Mouse (Mus musculus) testis, postnatal 10 days (tissue): ENCODE measurements around the gene Dgka.

Source experiments
- DNase-seq: peaks from one replicate; pipeline ENCODE4 v3.0.0; 2021; ENCODE audit warnings: low spot score

Dgka gene

DNA sequence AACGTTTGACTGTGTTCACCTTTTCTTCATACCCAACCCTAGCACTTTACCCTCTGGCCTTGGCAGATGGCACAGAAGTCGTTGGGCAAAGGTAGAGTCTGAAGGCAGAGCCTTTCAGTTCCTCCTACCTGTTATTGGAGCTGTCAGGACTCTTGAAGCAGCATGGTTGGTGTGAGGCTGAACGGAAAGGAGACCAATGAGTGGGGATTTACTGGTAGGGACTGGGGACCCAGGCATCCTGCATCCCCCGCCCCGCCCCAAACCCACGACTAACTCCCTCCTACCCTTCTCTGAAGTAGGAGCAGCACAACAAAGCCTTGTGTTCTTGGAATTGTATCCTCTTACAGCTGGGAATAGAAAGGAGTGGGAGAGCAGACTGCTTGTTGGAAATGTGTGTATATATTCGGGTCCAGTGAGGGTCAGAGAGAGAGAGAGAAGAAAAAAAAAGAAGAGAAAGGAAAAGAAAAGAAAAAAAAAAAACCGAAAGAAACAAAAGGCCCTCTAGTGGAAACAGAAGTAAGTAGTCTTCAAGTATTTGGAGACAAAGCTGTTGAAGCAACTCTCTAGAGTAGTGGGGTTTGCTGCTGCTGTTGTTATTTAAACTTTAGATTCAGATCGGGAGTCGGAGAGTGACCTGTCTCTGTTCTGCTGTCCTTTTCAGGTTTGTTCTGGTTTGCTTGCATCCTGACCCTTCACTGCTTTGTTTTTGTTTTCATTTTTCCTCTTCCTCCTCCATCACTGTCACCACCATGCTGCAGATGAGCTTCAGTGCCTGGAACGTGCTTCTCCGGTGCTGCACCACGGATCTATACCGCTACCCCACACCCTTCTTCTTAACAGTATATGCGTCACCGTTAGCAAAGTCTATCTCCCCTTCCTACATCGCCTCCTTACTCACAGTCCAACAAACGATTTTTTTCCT lies at the start of gene Dgka:
Gene Dgka (minus strand): TSS at position 176 of the 922 bp plus-strand sequence.
- DNase-seq, result peak; percentile 56

- DNase-seq, result no peak
These were observed 49.7 kb upstream of the Dgka start for GRCm38 (mm10) chr10:128794391-128794790.

DNA sequence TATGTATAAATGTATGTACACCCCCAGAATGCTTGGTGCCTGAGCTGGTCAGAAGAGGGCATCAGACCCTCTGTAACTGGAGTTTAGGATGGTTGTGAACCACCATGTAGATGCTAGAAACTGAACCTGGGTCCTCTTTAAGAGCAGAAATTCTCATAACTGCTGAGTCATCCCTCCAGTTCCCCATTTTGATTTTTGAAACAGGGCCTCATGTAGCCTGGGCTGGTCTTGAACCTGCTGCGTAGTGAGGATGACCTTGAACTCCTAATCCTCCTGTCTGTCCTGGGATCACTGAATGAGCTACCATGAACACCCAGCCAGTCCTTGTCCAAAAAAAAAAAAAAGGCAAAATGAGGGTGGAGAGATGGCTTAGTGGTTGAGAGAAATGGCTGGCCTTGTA lies 48.6 kb upstream of the Dgka start:
- DNase-seq, result no peak

DNA sequence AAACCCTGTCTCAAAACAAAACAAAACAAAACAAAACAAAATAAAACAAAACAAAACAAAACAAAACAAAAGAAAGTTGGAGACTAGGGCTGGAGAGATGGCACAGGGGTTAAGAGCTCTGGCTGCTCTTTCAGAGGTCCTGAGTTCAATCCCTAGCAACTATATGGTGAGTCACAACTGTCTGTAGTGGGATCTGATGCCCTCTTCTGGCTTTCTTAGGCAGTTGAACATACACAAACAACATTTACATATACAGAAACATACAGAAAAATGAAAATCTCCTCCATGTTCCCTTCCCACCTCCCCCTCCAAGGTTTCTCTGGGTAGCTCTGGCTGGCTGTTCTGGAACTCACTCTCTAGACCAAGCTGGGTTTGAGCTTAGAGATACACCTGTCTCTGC lies 47.4 kb upstream of the Dgka start:
- DNase-seq, result no peak

DNA sequence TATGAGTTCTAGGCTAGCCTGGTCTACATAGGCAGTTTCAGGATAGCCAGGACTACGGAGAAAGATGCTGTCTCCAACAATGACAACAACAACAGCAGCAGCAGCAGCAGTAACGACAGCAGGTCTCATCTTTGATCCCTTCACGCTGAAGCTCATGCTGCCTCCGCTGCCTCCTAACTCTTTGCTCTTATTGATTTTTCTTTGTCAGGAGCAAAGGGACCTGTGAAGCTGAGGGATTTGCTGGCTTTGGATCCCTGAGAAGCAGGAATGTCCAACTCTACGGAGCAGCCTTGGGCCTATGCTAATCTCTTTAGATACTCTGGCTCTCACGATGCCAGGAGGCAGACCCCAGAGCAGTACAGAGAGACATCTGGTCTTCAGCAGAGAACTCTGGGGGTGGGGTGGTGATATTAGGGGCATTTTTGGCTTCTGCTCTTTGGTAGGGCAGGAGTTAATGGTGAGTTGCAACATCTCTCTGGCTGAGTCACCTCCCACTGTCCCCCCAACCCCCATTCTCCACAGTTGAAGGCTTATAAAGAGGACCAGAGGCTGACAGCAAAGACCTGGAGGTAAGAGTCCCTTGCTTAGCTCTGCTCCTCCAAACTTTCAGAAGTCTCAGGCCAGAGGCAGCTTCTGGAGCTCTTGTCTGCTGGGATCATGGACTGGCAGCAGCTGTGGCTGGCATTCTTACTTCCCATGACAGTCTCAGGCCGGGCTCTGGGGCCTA lies 45.9 kb upstream of the Dgka start, which contains the start of gene Mmp19:
Gene Mmp19 (plus strand): TSS at position 513 of the 727 bp plus-strand sequence.
- no peak for DNase-seq

- DNase-seq, result no peak
These were observed 35.5 kb upstream of the Dgka start for GRCm38 (mm10) chr10:128780200-128780599.

- DNase-seq, result peak; percentile 81
These were observed 34.5 kb upstream of the Dgka start for GRCm38 (mm10) chr10:128779011-128779795.

GRCm38 (mm10) chr10:128778441-128778840 lies 33.8 kb upstream of the Dgka start:
- DNase-seq, result no peak

GRCm38 (mm10) chr10:128773685-128774084 lies 29.0 kb upstream of the Dgka start:
- no peak for DNase-seq

- no peak for DNase-seq
These were observed 28.2 kb upstream of the Dgka start for GRCm38 (mm10) chr10:128772895-128773294.

DNA sequence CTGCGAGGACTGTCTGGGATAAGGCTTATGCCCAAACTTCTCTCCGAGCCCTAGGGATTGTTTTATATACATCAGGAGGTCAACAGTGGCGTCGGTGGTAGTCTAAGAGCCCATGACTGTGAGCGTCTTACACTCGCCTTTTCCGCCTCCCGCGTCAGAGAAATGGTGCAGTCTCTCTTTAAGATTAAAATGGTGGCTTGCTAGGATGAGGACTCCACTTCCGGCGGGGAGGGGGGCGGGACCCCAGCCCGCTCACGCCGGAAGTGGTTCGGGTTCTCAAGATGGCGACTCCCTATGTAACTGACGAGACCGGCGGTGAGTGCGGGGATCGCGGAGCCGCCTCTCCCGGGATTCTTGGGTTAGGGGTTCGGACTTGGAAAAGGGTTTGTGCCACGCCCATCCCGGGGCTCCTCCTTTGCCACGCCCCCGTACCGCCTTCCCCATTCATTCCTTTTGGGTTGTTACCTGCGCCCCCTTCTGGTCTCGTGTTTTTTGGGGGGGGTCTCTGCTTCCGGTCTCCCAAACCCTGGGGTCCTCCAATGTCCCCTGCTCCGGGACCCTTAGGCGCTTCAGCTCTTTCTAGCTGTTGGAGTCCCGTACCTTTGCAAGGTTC lies 3.7 kb upstream of the Dgka start:
- peak; percentile 86 for DNase-seq

GRCm38 (mm10) chr10:128747646-128748251 lies 3.1 kb upstream of the Dgka start, which contains the start of gene Pym1:
Gene Pym1, plus strand, starts transcription at chr10:128747889.
- peak; percentile 84 for DNase-seq

- no peak for DNase-seq
These were observed 2.5 kb upstream of the Dgka start for GRCm38 (mm10) chr10:128746972-128747645.

DNA sequence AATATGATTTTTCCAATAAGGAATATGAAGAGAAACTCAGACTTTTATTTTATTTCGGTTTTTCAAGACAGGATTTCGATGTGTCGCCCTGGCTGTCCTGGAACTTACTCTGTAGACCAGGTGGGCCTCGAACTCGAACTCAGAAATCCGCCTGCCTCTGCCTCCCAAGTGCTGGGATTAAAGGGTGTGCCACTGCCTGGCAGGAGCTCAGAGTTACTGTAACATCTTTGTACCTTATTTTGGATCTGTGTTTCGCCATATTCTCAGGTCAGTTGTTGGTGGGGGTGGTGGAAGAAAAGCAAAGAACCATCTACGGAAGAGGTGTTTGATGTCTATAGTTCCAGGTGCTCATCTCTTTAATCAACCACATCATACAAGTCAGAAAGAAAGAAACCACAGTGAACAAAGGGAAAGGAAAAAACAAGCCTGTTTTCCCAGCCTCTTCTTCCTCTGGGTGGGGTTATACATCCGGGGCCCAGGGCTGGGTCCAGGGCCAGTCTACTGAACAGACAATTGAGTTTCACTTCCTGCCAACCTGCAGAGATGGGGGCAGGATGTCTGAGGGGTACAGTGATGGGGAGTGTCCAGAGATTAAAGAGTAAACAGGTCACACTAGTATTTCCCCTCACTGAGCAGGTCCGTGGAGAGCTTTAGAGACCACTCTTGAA lies 1.4 kb upstream of the Dgka start:
- DNase-seq, result no peak

DNA sequence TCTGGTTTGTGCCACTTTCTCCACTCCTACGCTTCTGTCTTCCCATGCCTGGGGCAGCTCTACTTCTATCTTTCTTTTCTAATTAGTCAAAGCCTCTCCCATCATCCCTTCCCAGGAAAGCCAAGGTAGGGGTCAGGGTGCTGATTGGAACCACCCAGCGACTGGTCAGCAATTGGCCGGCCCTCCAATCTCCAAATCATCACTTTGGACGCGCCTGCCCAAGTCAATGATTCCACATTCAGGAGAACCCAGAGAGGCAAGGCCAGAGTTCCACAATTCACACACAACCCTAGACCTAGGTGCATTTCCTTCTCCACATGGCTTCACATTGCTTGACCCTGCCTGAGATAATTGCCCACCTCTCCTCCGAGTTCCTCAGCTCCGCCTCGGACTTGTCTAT lies 444 bp downstream of the Dgka start:
- no peak for DNase-seq

DNA sequence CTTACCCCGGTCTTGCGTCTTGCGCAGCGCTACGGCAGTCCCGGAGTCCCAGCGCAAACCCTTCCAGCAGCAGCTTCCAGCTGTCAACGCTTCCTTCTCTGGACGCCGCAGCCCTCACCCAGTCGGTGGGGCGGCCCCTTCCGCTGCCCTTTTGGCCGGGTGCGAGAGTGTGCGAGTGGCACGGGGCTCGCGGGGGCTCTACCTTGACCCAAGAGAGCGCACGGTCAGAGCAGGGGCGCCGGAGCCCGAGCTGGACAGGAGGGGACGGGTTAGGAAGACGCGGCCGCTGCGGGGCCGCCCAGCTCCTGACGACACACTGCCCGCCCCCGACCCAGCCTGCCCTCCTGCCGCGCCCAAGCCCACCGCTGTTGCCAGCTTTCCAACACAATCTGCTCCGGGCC lies 864 bp downstream of the Dgka start:
- peak; percentile 72 for DNase-seq

GRCm38 (mm10) chr10:128743235-128743634 lies 1.4 kb downstream of the Dgka start:
- DNase-seq, result no peak

GRCm38 (mm10) chr10:128742616-128743015 lies 2.0 kb downstream of the Dgka start:
- DNase-seq, result no peak

DNA sequence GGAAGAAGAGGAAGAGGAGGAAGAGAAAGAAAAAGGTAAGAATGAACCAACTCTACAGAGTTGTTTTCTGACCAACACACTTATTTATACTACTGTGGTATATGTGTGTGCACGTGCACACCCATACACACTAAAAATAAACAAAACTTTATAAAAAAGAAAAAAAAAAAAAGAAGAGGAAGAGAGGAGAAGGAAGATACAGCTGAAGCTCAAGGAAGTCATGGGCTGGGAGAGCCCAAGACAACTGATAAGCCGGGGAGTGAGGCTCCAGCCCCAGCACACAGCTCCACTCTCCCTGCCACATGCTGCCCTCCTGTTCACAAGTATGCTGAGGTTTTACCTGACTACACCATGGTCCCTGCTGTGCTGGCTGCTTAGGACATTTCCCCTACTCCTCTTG lies 4.4 kb downstream of the Dgka start:
- no peak for DNase-seq

- no peak for DNase-seq
These were observed 7.2 kb downstream of the Dgka start for GRCm38 (mm10) chr10:128737435-128737834.
